Mouse (Mus musculus) E14TG2a.4 (cell line): ENCODE data around the gene Kdm2b.

ENCODE experiments used
- H3K27me3 ChIP-seq: 2 replicates; pipeline ENCODE4 v1.6.1; 2014; ENCODE audit warnings: low read length, control low read depth; ENCODE audit not compliant: insufficient read depth
- H3K36me3 ChIP-seq: 2 replicates; pipeline ENCODE4 v1.6.1; 2014; ENCODE audit warnings: low read length, control low read depth; ENCODE audit not compliant: insufficient read depth
- H3K4me1 ChIP-seq: replicated peaks from 2 replicates; pipeline ENCODE4 v1.6.1; 2014; ENCODE audit warnings: low read depth, low read length, control low read depth
- H3K4me3 ChIP-seq: replicated peaks from 2 replicates; pipeline ENCODE4 v1.5.1; 2014; ENCODE audit warnings: mild to moderate bottlenecking, low read length
- H3K9me3 ChIP-seq: 2 replicates; pipeline ENCODE4 v1.6.1; 2014; ENCODE audit warnings: low read length, control low read depth
- CTCF ChIP-seq: conservative IDR thresholded peaks from 2 replicates; pipeline ENCODE4 v1.5.1; 2014; ENCODE audit warnings: low read length
- NANOG ChIP-seq: IDR thresholded peaks from 2 replicates; pipeline ENCODE4 v1.6.1; 2014; ENCODE audit warnings: borderline replicate concordance, low read length, mixed read lengths
- POU5F1 ChIP-seq: IDR thresholded peaks from 2 replicates; pipeline ENCODE4 v1.6.1; 2014; ENCODE audit warnings: low read length, borderline replicate concordance

Kdm2b gene

GRCm38 (mm10) chr5:122825099-122825498 lies 164.5 kb downstream of the Kdm2b start:
- peak overlapping the region; percentile 14 for H3K4me3 ChIP-seq
- H3K27me3 ChIP-seq: no peaks in the 10 kb centered on the region
- peaks cover 42% of the 10 kb centered on the region for H3K4me1 ChIP-seq
- peaks cover 1% of the 10 kb centered on the region; the same call in 1 of the 2 replicates for H3K36me3 ChIP-seq
- H3K9me3 ChIP-seq: no peaks in the 10 kb centered on the region
- TF ChIP-seq CTCF: no peak
- TF ChIP-seq POU5F1: no peak
- no peak for TF ChIP-seq NANOG

- Histone ChIP-seq H3K9me3 (no peaks in the 10 kb centered on the region), H3K36me3 (peaks cover 8% of the 10 kb centered on the region), H3K4me1 (peaks cover 49% of the 10 kb centered on the region), H3K4me3 (peak overlapping the region; percentile 14), H3K27me3 (no peaks in the 10 kb centered on the region)
- TF ChIP-seq POU5F1 (no peak), CTCF (no peak; the same call in 1 of the 2 replicates), NANOG (no peak)
Observed at GRCm38 (mm10) chr5:122824450-122824849, 165.2 kb downstream of the Kdm2b start.

DNA sequence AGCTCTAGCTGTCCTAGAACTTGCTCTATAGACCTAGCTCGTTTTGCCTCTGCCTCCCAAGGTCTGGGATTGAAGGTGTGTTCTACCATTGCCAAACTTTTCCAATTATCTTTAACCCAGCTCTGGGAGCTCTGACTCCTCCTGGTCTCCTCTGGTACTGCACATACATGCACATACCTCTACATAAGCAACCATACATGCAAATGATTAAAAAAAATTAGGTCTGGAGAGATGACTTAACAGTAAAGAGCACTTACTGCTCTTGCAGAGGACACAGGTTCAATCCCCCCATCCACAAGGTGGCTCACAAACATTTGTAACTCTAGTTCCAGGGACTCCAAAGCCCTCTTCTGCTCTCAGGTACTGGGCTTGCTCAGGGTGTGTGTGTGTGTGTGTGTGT lies 165.6 kb downstream of the Kdm2b start:
- peaks cover 52% of the 10 kb centered on the region for H3K4me1 ChIP-seq
- TF ChIP-seq NANOG: no peak
- peak; percentile 53 for TF ChIP-seq CTCF
- no peak for TF ChIP-seq POU5F1
- H3K27me3 ChIP-seq: no peaks in the 10 kb centered on the region
- no peak overlapping the region; the same call in 1 of the 2 replicates for H3K4me3 ChIP-seq
- H3K36me3 ChIP-seq: peaks cover 13% of the 10 kb centered on the region
- H3K9me3 ChIP-seq: no peaks in the 10 kb centered on the region

DNA sequence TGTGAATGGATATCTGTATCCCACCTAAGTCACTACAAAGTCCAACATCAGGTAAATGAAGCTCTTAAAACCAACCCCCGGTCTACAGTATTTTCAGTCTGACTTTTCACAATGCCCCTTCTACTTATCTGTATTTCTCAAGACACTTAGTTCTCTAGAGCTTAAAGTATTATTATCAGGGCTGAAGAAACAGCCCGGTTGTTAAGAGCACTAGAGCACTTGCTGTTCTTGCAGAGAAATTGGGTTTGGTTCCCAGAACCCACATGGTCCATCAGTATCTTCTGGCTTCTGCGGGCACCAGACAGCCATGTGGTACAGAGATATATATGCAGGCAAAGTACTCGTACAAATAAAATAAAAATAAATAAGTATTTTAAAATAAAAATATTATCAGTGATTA lies 167.2 kb downstream of the Kdm2b start:
- Histone ChIP-seq H3K4me3 (no peak overlapping the region), H3K4me1 (peaks cover 61% of the 10 kb centered on the region), H3K36me3 (peaks cover 28% of the 10 kb centered on the region), H3K9me3 (no peaks in the 10 kb centered on the region), H3K27me3 (no peaks in the 10 kb centered on the region)
- TF ChIP-seq POU5F1 (no peak), NANOG (no peak), CTCF (no peak)

DNA sequence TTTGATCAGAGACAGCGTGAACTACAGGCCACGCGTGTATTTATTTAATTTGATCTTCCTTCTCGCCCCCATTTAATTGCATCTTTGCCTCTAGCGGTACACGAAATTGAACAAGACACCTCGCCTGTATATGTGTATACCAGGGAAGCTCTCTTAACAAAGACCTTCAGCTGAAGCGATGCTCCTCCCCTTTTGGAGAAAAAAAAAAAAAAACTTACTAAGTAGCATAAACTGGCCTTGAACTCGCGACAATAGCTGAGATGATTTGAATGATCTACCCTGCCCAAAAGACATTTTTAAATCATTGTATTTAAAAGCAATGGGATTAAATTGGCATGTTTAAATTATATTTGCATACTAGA lies 168.1 kb downstream of the Kdm2b start:
- no peak for TF ChIP-seq POU5F1
- TF ChIP-seq CTCF: no peak
- no peak for TF ChIP-seq NANOG
- Histone ChIP-seq H3K4me3 (peak overlapping the region; percentile 96), H3K4me1 (peaks cover 61% of the 10 kb centered on the region), H3K36me3 (peaks cover 37% of the 10 kb centered on the region), H3K9me3 (no peaks in the 10 kb centered on the region), H3K27me3 (no peaks in the 10 kb centered on the region)

GRCm38 (mm10) chr5:122820777-122821523 lies 168.7 kb downstream of the Kdm2b start, which contains the start of gene Anapc5:
Anapc5 (minus strand) TSS chr5:122821339.
- Histone ChIP-seq H3K4me3 (peak within 1 kb of the TSS; percentile 96), H3K9me3 (no peaks in the 10 kb centered on the region), H3K27me3 (no peaks in the 10 kb centered on the region), H3K4me1 (peaks cover 57% of the 10 kb centered on the region), H3K36me3 (peaks cover 43% of the 10 kb centered on the region)
- TF ChIP-seq POU5F1: no peak
- no peak for TF ChIP-seq CTCF
- no peak for TF ChIP-seq NANOG
